Mouse (Mus musculus) forebrain, embryonic 13.5 days (tissue): ENCODE results near the gene Engase. TPM values are rescaled to one million over a fixed set of nuclear protein-coding genes. Genes with fewer than 3 reads are reported as not detected.

Experiments used
- ATAC-seq: fragments of 200-750 bp; cut with Nextera tagmentation; 2 replicates; pipeline ENCODE4 v1.8.0; 2017
- H3K27ac ChIP-seq: fragments of 300-500 bp; sonication (generic); 2 replicates; pipeline ENCODE4 v1.5.1; 2015; ENCODE audit warnings: inconsistent platforms, mild to moderate bottlenecking, moderate library complexity
- H3K27me3 ChIP-seq: fragments of 300-500 bp; sonication (generic); 2 replicates; pipeline ENCODE4 v1.6.1; 2015; ENCODE audit warnings: mild to moderate bottlenecking, inconsistent platforms
- H3K36me3 ChIP-seq: fragments of 300-500 bp; sonication (generic); 2 replicates; pipeline ENCODE4 v1.6.1; 2015; ENCODE audit warnings: mild to moderate bottlenecking, inconsistent platforms; ENCODE audit not compliant: poor library complexity, severe bottlenecking
- H3K4me1 ChIP-seq: fragments of 300-500 bp; sonication (generic); 2 replicates; pipeline ENCODE4 v1.6.1; 2015; ENCODE audit warnings: inconsistent platforms
- H3K4me2 ChIP-seq: fragments of 300-500 bp; sonication (generic); 2 replicates; pipeline ENCODE4 v1.6.1; 2015; ENCODE audit warnings: inconsistent platforms, mild to moderate bottlenecking, moderate library complexity
- H3K4me3 ChIP-seq: fragments of 300-500 bp; sonication (generic); 2 replicates; pipeline ENCODE4 v1.5.1; 2015; ENCODE audit warnings: mild to moderate bottlenecking, inconsistent platforms
- H3K9ac ChIP-seq: fragments of 300-500 bp; sonication (generic); 2 replicates; pipeline ENCODE4 v1.6.1; 2015; ENCODE audit warnings: mild to moderate bottlenecking, inconsistent platforms
- H3K9me3 ChIP-seq: fragments of 300-500 bp; sonication (generic); replicated peaks from 2 replicates; pipeline ENCODE4 v1.6.1; 2016; ENCODE audit warnings: inconsistent platforms
- WGBS: fragments of 180-500 bp; shearing (Covaris S2); methylation state at CpG from one replicate; pipeline ENCODE4 v1.1.7; 2015; 5-methylcytosine and 5-hydroxymethylcytosine counted together
- polyA plus RNA-seq: library from polyadenylated mRNA; unstranded; fragments of >200 nt; fragmentation: Nextera tagmentation; extraction: Ambion mirVana; gene quantifications from 2 replicates; pipeline ENCODE4 v1.2.1, GENCODE M21; 2015

Engase gene
- 4.5 and 5.6 TPM in 2 replicates for polyA plus RNA-seq

DNA sequence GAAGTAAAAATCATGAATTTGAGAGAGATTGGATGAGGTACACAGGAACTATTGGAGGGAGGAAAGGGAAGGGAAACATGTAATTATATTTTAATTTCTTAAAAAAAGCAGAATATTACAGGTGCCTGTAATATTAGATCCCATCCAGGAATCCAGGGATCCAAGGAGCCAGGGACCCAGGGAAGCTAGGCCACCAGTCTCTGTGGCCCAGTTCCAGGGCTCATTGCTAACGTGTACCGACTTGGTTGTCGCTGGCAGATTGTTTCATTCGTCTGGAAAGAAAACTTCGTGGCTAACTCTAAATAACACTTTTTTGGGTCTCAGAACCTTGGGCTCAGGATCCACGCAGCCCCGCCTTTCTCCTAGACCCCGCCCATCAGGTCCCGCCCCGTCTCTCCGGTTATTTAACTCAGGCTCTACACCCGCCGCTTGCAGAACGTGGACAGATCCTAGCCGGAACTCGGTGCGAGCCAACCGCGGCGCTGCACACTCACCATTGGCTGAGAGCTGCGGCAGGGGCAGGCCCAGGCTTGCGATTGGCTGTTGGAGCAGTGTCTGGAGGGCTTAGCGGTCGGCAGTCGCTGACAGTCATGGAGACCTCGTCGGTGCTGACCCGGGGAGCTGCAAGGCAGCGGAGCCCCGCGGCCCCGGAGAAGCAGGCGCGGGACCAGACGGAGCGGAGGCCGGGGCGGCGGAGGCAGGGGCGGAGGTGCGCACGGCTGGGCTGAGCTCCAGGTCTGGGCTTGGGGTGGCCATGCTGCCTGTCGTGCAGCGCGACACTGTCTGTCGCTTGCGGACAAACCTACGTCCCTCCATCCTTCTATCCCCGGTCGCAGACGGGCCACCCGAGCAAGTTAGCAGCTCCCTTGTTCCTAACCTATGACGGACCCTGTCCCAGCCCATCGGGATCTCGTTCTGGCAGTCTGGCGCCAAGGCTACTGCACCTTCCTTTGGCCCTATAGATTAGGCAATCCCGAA lies at the start of gene Engase:
Gene Engase (plus strand): TSS at position 434 of the 978 bp plus-strand sequence.
- H3K27me3 ChIP-seq: no peaks in the 10 kb centered on the region
- WGBS: 1% methylated on average over 57 of the region's 57 CpGs
- peak; percentile 100 for ATAC-seq
- H3K4me2 ChIP-seq: peak within 1 kb of the TSS; percentile 75
- H3K36me3 ChIP-seq: 0 out of 2 replicates have a peak, but pooled peaks cover 3% of the 10 kb centered on the region
- H3K9me3 ChIP-seq: no peaks in the 10 kb centered on the region
- peak within 1 kb of the TSS; percentile 70 for H3K4me3 ChIP-seq
- H3K9ac ChIP-seq: peak within 1 kb of the TSS; percentile 76
- H3K4me1 ChIP-seq: peaks cover 7% of the 10 kb centered on the region
- no peak within 1 kb of the TSS for H3K27ac ChIP-seq

DNA sequence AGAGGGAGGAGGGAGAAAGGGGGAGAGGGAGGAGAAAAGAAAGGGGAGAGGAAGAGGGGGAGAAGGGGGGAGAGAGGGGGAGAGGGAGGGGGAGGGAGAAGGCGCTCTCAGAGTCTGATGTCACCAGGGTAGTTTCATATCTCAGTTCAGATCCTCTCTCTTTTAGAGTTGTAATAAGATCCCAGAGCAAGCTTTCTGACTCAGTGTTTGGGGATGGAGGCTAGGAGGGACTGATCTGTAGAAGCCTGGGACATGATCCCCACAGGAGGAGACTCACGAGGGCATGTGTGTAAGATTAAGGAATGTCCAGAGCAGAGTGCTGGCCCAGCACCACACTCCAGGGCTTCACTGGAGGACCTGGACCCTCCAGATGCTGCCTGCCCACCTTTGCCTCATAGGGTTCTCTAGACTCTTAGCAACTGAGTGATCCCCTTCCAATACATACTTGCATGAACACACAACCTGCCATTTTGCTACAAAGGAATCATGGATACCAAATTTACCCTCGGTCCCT lies 49.3 kb upstream of the Engase start:
- H3K36me3 ChIP-seq: no peaks in the 10 kb centered on the region
- H3K27ac ChIP-seq: no peak overlapping the region
- peaks cover 43% of the 10 kb centered on the region for H3K4me1 ChIP-seq
- H3K4me2 ChIP-seq: no peak overlapping the region; the same call in 1 of the 2 replicates
- no peak for ATAC-seq
- 56% methylated on average over 3 of the region's 3 CpGs for WGBS
- H3K9me3 ChIP-seq: no peaks in the 10 kb centered on the region
- H3K4me3 ChIP-seq: no peak overlapping the region
- peaks cover 21% of the 10 kb centered on the region for H3K27me3 ChIP-seq
- no peak overlapping the region for H3K9ac ChIP-seq

GRCm38 (mm10) chr11:118427986-118428385 lies 48.6 kb upstream of the Engase start, which contains the start of gene C1qtnf1:
C1qtnf1 (plus strand) TSS chr11:118428203.
- Histone ChIP-seq H3K9me3 (no peaks in the 10 kb centered on the region), H3K4me1 (peaks cover 43% of the 10 kb centered on the region), H3K27ac (no peak within 1 kb of the TSS), H3K36me3 (no peaks in the 10 kb centered on the region), H3K4me3 (peak within 1 kb of the TSS; percentile 23), H3K27me3 (peaks cover 21% of the 10 kb centered on the region), H3K4me2 (peak within 1 kb of the TSS; percentile 48), H3K9ac (peak within 1 kb of the TSS; percentile 30; the same call in 1 of the 2 replicates)
- ATAC-seq: no peak
- WGBS: 4% methylated on average over 8 of the region's 8 CpGs

- H3K4me1 ChIP-seq: peaks cover 43% of the 10 kb centered on the region
- H3K27me3 ChIP-seq: peaks cover 21% of the 10 kb centered on the region
- H3K4me3 ChIP-seq: peak overlapping the region; percentile 23
- no peak for ATAC-seq
- H3K9ac ChIP-seq: peak overlapping the region; percentile 30; the same call in 1 of the 2 replicates
- no peaks in the 10 kb centered on the region for H3K9me3 ChIP-seq
- no peak overlapping the region for H3K27ac ChIP-seq
- H3K36me3 ChIP-seq: no peaks in the 10 kb centered on the region
- 7% methylated on average over 11 of the region's 11 CpGs for WGBS
- H3K4me2 ChIP-seq: peak overlapping the region; percentile 48
Observed at GRCm38 (mm10) chr11:118428460-118428868, 48.2 kb upstream of the Engase start.

DNA sequence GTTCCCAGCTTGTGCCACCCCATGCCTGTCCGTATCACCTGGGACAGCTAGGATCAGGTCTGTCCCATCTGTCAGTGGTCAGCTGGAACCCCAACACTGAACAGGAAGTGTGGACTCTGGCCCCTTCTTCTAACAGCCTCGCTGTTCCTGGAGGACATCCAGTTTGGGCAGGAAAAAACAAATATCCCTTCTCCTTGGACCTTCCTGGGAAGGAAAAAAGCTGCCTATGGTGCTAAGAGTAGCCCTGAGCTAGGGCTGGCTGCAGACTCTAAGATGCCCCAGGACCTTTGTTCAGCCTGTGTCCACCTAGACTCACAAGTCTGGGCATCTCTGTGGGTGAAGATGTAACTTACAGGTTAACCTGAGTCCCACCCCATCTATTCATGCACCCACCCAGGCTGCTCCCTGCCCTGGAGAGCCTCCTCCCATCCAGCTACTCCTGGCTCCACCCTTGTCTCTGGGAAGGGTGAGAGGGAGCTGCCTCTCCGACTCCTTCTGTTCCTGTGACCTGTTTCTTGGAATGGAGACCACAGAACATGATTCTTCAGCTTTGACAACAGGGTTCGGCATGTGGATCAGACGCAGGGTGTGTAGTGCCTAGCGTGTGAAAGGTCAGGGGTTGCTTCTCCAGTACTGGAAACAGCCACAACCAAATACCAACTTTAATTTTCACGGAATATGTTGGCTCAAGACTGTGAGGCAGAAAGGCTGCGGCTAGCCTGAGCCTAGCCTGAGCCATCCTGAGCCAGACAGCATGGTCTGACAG lies 47.5 kb upstream of the Engase start:
- peak overlapping the region; percentile 48 for H3K4me2 ChIP-seq
- peaks cover 43% of the 10 kb centered on the region for H3K4me1 ChIP-seq
- ATAC-seq: no peak
- WGBS: 63% methylated on average over 8 of the region's 8 CpGs
- H3K9ac ChIP-seq: peak overlapping the region; percentile 30; the same call in 1 of the 2 replicates
- no peaks in the 10 kb centered on the region for H3K9me3 ChIP-seq
- H3K27ac ChIP-seq: no peak overlapping the region
- peak overlapping the region; percentile 23; the same call in 1 of the 2 replicates for H3K4me3 ChIP-seq
- no peaks in the 10 kb centered on the region for H3K36me3 ChIP-seq
- peaks cover 21% of the 10 kb centered on the region for H3K27me3 ChIP-seq

DNA sequence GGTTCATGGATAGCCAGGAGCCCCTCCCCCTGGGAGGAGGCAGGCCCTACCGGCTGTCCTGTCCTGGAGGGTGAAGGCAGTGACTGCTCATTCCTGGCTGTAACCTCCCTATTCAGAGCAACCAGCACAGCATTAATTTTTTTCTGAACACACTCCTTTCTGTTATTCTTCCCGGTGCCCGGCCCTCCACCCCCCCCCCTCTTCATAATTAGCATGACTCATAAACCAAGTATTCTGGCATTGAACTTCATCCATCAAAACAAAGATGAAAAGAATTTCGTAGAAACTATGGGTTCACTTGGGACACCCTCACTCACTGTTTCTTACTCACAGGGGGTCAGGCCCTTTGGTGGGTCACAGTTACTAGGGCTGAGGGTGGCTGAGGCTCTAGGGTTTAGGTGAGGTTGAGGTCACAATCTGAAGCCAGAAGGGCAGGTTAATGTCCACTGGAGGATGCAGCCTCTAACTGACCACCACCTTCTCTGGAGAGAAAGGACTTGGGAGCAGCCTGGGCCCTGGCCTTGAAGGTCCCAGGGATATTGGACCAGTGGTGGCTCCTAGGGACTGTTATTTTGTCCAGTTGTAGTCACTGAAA lies 46.2 kb upstream of the Engase start:
- H3K4me3 ChIP-seq: no peak overlapping the region
- H3K9ac ChIP-seq: no peak overlapping the region
- no peak overlapping the region for H3K4me2 ChIP-seq
- peaks cover 21% of the 10 kb centered on the region for H3K27me3 ChIP-seq
- no peak for ATAC-seq
- WGBS: 48% methylated on average over 4 of the region's 4 CpGs
- H3K36me3 ChIP-seq: no peaks in the 10 kb centered on the region
- no peaks in the 10 kb centered on the region for H3K9me3 ChIP-seq
- H3K27ac ChIP-seq: no peak overlapping the region
- peaks cover 38% of the 10 kb centered on the region for H3K4me1 ChIP-seq

DNA sequence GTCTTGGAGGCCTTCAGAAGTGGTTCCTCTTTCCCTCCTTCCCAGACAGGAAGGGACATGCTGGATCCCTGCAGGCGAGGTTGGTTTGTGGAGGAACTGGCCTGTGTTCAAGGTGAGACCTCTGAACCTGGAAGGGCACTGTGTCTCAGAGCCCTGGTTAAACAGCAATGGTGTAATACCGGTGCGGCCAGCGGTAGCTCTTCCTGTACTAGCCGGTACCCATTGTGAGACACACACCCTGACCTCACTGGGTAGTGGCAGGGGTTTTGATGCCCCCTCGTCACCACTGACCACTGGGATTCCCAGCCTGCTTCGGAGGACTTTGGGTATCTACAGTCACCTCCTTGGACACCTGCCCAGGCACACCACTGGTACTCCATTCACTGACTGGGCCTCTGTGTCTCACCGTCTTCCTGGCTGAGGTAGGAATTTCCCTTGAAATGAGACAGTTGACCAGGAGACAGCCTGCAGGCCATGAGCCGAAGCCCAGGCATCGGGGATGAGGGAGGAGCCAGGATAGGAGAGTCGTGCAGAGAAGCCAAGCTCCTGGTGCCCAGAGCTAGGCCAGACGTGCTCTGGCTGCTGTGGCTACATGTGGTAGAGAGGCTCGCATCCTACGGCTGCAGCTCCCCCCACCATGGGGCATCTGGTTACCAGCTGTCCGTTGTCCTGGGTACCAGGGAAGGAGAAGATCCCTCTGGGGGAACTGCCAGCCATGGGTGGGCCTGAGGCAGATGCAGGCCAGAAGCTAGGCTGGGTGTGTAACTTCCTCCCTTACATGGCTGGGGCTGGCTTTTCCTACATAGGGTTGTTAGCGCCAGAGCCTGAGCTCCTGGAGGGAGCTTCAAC lies 45.3 kb upstream of the Engase start:
- no peak overlapping the region for H3K9ac ChIP-seq
- H3K4me1 ChIP-seq: peaks cover 43% of the 10 kb centered on the region
- ATAC-seq: no peak

DNA sequence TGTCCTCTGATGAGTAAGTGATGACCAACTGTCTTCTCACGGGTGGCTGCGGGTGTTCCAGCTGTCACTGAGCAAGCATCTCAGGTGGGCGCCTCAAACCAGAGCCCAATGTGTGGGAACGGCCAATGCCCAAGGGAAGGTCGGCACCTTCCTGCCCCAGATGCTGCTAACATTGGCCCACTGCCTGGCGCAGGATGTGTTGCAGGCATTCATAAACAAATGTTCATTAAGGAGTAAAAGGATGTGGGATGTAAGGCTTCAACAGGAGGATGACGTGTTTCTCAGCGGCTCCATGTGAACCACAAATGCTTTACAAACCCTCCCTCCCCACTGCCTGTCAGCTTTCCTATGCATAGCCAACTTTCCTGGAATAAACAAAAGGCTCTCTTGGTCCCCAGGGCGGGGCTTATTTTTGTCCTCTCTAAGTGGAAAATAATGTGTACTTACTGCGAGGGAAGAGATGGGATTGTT lies 43.2 kb upstream of the Engase start:
- Histone ChIP-seq H3K36me3 (no peaks in the 10 kb centered on the region), H3K4me1 (peaks cover 52% of the 10 kb centered on the region), H3K4me2 (peak overlapping the region; percentile 43), H3K27ac (0 out of 2 replicates have a peak overlapping the region, but pooled peaks have one; percentile 25), H3K9me3 (no peaks in the 10 kb centered on the region), H3K27me3 (peaks cover 9% of the 10 kb centered on the region; the same call in 1 of the 2 replicates), H3K4me3 (peak overlapping the region; percentile 3; the same call in 1 of the 2 replicates), H3K9ac (peak overlapping the region; percentile 32; the same call in 1 of the 2 replicates)
- no peak for ATAC-seq
- 53% methylated on average over 10 of the region's 10 CpGs for WGBS

More for the DNA sequence above, 45.3 kb upstream of the Engase start:
- Histone ChIP-seq H3K27ac (no peak overlapping the region), H3K4me2 (no peak overlapping the region), H3K9me3 (no peaks in the 10 kb centered on the region), H3K4me3 (no peak overlapping the region), H3K36me3 (no peaks in the 10 kb centered on the region), H3K27me3 (peaks cover 21% of the 10 kb centered on the region)
- WGBS: 86% methylated on average over 16 of the region's 16 CpGs

- H3K9me3 ChIP-seq: no peaks in the 10 kb centered on the region
- ATAC-seq: no peak
- H3K9ac ChIP-seq: peak overlapping the region; percentile 32; the same call in 1 of the 2 replicates
- no peak overlapping the region for H3K27ac ChIP-seq
- H3K4me2 ChIP-seq: peak overlapping the region; percentile 43
- 52% methylated on average over 13 of the region's 13 CpGs for WGBS
- peaks cover 53% of the 10 kb centered on the region for H3K4me1 ChIP-seq
- peaks cover 3% of the 10 kb centered on the region; the same call in 1 of the 2 replicates for H3K27me3 ChIP-seq
- H3K4me3 ChIP-seq: peak overlapping the region; percentile 3; the same call in 1 of the 2 replicates
- no peaks in the 10 kb centered on the region for H3K36me3 ChIP-seq
Observed at GRCm38 (mm10) chr11:118434093-118434492, 42.5 kb upstream of the Engase start.

DNA sequence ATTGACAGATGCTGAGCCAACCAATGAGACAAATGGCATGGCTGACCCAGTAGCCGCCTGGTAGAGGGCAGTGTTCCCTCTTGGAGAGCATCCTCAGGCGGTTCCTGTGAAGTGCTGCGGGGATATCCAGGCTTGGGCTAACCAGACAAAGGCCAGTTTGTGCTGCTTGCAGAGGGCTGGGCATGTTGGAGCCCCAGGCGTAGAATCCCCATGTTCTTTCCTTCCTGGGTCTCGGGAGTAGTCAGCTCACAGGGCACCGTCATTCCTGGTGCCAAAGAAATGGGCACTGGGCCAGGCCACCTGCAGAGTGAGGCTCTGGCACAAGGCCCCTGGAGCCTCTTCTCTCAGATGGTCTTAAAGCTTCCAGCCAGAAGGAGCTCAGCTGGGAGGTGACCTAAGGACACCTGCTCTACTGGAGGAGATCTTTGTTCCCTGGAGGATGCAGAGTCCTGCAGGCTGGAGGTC lies 40.1 kb upstream of the Engase start:
- Histone ChIP-seq H3K4me3 (no peak overlapping the region), H3K4me2 (peak overlapping the region; percentile 11; the same call in 1 of the 2 replicates), H3K9me3 (no peaks in the 10 kb centered on the region), H3K36me3 (no peaks in the 10 kb centered on the region), H3K27me3 (no peaks in the 10 kb centered on the region), H3K27ac (peak overlapping the region; percentile 74), H3K9ac (no peak overlapping the region; the same call in 1 of the 2 replicates), H3K4me1 (peaks cover 63% of the 10 kb centered on the region)
- WGBS: 24% methylated on average over 6 of the region's 6 CpGs
- peak; percentile 40; the same call in 1 of the 2 replicates for ATAC-seq
